Mouse (Mus musculus) right cerebral cortex, postnatal 10 days (tissue): ENCODE measurements at regions not wholly inside any gene's neighbourhood (a gene's known extent, or its start where the extent isn't known, plus 50 kb on each side); places are given as distances from the start of the nearest gene placed in this dataset.

Experiments used
- DNase-seq, 2 experiments: peaks; one replicate each; pipeline ENCODE4 v3.0.0; 2021; ENCODE audit warnings: low spot score in 2 of 2

DNA sequence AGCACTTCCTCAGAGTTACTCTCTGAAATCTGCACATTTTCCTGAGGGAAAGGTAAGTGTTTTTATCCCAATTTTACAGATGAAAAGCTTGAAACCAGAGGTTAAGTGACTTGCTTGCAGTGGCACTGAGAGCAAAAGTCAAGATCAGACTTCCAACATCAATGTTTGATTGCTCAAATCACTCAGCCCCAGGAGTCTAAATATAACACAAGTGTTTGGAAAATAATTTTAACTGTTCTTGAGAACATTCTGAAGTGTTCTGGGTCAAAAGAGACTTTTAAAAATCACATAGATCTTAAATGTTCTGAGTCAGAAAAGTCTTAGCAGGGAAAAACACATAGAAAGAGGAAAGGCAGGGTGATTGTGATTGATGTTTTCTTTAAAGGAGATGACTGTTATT, 848.6 kb upstream of the Cntnap5a start:
- no peak for DNase-seq

DNA sequence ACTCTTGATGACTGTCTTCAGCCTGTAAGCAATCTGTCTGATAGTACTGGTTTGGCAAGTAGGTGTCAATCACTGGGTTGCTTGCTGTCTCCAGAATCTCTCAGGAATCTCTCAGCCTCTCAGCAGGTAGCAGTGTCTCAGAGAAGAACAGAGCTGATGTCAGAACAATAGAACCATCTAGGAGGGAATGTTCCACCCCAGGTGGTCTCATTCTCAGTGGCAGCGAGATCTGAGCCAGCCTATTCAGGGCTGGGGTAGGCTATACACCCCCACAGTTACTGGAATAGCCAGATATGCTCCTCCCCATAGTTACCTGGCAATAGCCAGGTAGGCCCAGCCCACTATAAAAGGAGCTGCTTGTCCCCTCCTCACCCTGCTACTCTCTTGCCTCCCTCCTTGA, 834.9 kb upstream of the Cntnap5a start:
- no peak for DNase-seq

DNA sequence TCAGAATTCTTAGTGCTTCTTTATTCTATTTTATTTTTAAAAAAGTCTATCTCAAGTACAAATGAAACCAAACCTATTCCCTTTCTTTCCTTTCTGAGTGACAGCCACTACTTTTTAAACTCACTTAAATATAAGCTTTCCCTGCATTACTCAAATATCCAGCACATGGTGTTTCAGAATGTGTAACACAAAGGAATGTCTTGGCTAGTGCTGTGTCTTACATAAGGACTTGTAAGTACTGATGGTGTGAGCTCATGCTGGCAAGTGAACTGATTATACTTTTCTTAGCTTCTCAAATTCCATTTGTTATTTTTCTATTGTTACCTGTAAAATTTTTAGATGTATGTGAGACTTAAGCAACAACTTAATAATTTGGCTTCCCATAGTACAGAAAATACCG, 823.6 kb upstream of the Cntnap5a start:
- no peak for DNase-seq

DNA sequence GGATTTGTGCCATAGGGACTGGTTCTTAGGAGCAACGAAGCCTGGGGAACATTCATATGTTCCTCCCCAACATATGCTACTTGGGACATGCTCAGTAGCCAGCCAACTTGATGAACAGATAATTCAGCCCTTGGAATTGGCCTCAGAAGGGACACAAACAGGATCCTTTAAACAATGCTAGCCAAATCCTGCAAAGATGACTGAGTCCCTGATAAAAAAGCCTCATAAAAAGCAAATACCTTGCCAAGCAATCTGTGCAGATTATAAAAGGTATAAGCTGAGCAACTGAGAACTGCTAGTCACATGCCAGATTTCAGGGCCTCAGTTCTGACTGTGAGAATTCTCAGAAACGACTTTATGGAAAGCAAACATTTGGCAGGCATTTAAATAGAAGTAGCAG, 821.6 kb upstream of the Cntnap5a start:
- peak; percentile 21 to 35 for DNase-seq

DNA sequence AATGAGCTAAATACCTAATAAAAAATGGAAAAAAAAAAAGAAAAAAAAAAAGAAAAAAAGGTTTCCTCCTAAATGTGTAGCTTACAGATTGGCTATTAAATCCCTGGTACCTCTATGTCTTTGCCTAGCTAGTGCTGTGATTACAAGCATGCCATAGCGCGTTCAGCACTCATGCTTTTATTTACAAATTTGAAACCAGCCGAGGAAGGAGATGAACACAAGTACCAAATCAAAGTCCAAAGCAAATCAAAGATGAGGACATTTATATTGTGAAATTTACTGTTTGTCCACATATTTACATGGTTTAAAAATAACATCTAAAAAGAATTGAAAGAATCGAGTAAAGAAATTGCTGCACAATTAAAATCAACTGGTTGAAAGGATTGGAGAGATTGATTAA, 808.8 kb upstream of the Cntnap5a start:
- DNase-seq, result no peak
